Mouse (Mus musculus) adrenal gland, adult 2 months (tissue): ENCODE results near the gene Pbdc1. TPM values are rescaled to one million over a fixed set of nuclear protein-coding genes. Genes with fewer than 3 reads are reported as not detected.
A peak's percentile ranks its signal among the peaks of the same experiment; 100 is the strongest.
"Not testable (repeated sequence)": the region's sequence is repeated elsewhere in the genome, so short reads cannot be mapped to it uniquely, and the experiment has no call there.

Source experiments
- DNase-seq: peaks from one replicate; pipeline ENCODE4 v3.0.0; 2021
- long read RNA-seq: library from polyadenylated mRNA; stranded (forward); transcript quantifications from one replicate; pipeline ENCODE4 v2.0.0, GENCODE M21; 2021
- polyA plus RNA-seq: library from polyadenylated mRNA; depleted of rRNA; stranded (reverse); fragments of >200 nt; gene quantifications from 2 replicates; pipeline ENCODE4 v1.2.3, GENCODE M21; 2012; rRNA removed
- total RNA-seq, 2 experiments: library from RNA; stranded (reverse); gene quantifications; 2 replicates each; pipeline ENCODE4 v1.2.3; 2021

Gene Pbdc1
- total RNA-seq (10 to 100 TPM; 15.9 to 19.7 TPM), polyA plus RNA-seq (3.2 and 4.1 TPM in 2 replicates)
- long read RNA-seq, transcript Pbdc1-201 (6 exons, 2,638 nt): major isoform, 15 of 21 reads
- long read RNA-seq, partial matches to known transcripts: 0 of 21 reads
- long read RNA-seq, other reads (novel, unspliced or antisense): 2 of 21 reads

GRCm38 (mm10) chrX:105079615-105080092 lies at the start of gene Pbdc1:
Gene Pbdc1 (plus strand): TSS chrX:105079756.
- peak; percentile 96 for DNase-seq

GRCm38 (mm10) chrX:105037666-105038065 lies 41.9 kb upstream of the Pbdc1 start:
- no peak for DNase-seq

- no peak for DNase-seq
These were observed 15.3 kb upstream of the Pbdc1 start for GRCm38 (mm10) chrX:105064294-105064693.

GRCm38 (mm10) chrX:105064801-105065200 lies 14.8 kb upstream of the Pbdc1 start:
- no peak for DNase-seq

GRCm38 (mm10) chrX:105069671-105070503 lies 9.7 kb upstream of the Pbdc1 start:
- peak; percentile 89 for DNase-seq

GRCm38 (mm10) chrX:105079151-105079550 lies 405 bp upstream of the Pbdc1 start:
- no peak for DNase-seq

GRCm38 (mm10) chrX:105080096-105080495 lies 540 bp downstream of the Pbdc1 start:
- no peak for DNase-seq

GRCm38 (mm10) chrX:105083013-105083412 lies 3.5 kb downstream of the Pbdc1 start:
- DNase-seq: not testable (repeated sequence)

- DNase-seq: peak; percentile 9
These were observed 24.6 kb downstream of the Pbdc1 start for GRCm38 (mm10) chrX:105104175-105104574.

GRCm38 (mm10) chrX:105114994-105115393 lies 35.4 kb downstream of the Pbdc1 start:
- no peak for DNase-seq

- DNase-seq: peak; percentile 86
These were observed 41.0 kb downstream of the Pbdc1 start, which contains the start of gene Magee1 for GRCm38 (mm10) chrX:105120275-105121226. Gene Magee1 (plus strand): TSS chrX:105120378.

GRCm38 (mm10) chrX:105121227-105121865 lies 41.8 kb downstream of the Pbdc1 start:
- peak; percentile 74 for DNase-seq

- no peak for DNase-seq
These were observed 45.3 kb downstream of the Pbdc1 start for GRCm38 (mm10) chrX:105124903-105125302.

- no peak for DNase-seq
These were observed 72.4 kb downstream of the Pbdc1 start for GRCm38 (mm10) chrX:105151872-105152461.

- not testable (repeated sequence) for DNase-seq
These were observed 85.5 kb downstream of the Pbdc1 start for GRCm38 (mm10) chrX:105165007-105165406.

Other genes starting within 250 kb of the Pbdc1 start
- not detected for gene Magee2, start 222.5 kb upstream of the Pbdc1 start, total RNA-seq
- gene Magee2, start 222.5 kb upstream of the Pbdc1 start, polyA plus RNA-seq: 0.08 and 0.18 TPM in 2 replicates
- gene Magee1, start 40.6 kb downstream of the Pbdc1 start, total RNA-seq: 10 to 100 TPM; 11.4 to 16.8 TPM
- gene Magee1, start 40.6 kb downstream of the Pbdc1 start, polyA plus RNA-seq: 16.7 and 20.7 TPM in 2 replicates